Mouse (Mus musculus): ENCODE results near the gene Rbm8a2.

Rbm8a2 gene

GRCm38 (mm10) chr1:175931391-175931790 lies 47.5 kb downstream of the Rbm8a2 start:
- in situ Hi-C loops (cut with MseI, MboI): loop anchor here in 1 of 2 experiments (10.0 kb wide), 1 partner anchor 763 kb away; no protein-coding TSS in a partner anchor
